Mouse (Mus musculus) heart, embryonic 11.5 days (tissue): ENCODE results near the gene Dgkq. TPM values are rescaled to one million over a fixed set of nuclear protein-coding genes. Genes with fewer than 3 reads are reported as not detected.
"Not testable (repeated sequence)": the region's sequence is repeated elsewhere in the genome, so short reads cannot be mapped to it uniquely, and the experiment has no call there.

Experiments
- ATAC-seq: fragments of 200-750 bp; cut with Nextera tagmentation; replicated peaks from 2 replicates; pipeline ENCODE4 v1.8.0; 2017; ENCODE audit warnings: moderate library complexity; ENCODE audit not compliant: insufficient number of reproducible peaks, low FRiP score, low TSS enrichment
- H3K27ac ChIP-seq: fragments of 300-500 bp; sonication (generic); 2 replicates; pipeline ENCODE4 v1.5.1; 2014; ENCODE audit warnings: mild to moderate bottlenecking, low read depth, low read length
- H3K27me3 ChIP-seq: fragments of 300-500 bp; sonication (generic); 2 replicates; pipeline ENCODE4 v1.6.1; 2014; ENCODE audit warnings: mild to moderate bottlenecking, low read length, mixed read lengths; ENCODE audit not compliant: control insufficient read depth, insufficient read depth
- H3K36me3 ChIP-seq: fragments of 300-500 bp; sonication (generic); 2 replicates; pipeline ENCODE4 v1.6.1; 2014; ENCODE audit warnings: mild to moderate bottlenecking, low read length, moderate library complexity, mixed read lengths; ENCODE audit not compliant: control insufficient read depth, insufficient read depth
- H3K4me1 ChIP-seq: fragments of 300-500 bp; sonication (generic); 2 replicates; pipeline ENCODE4 v1.6.1; 2014; ENCODE audit warnings: low read length; ENCODE audit not compliant: control insufficient read depth, insufficient read depth
- H3K4me2 ChIP-seq: fragments of 300-500 bp; sonication (generic); 2 replicates; pipeline ENCODE4 v1.6.1; 2014; ENCODE audit warnings: mild to moderate bottlenecking, moderate library complexity
- H3K4me3 ChIP-seq: fragments of 300-500 bp; sonication (generic); 2 replicates; pipeline ENCODE4 v1.5.1; 2014; ENCODE audit warnings: low read depth, low read length
- H3K9ac ChIP-seq: fragments of 300-500 bp; sonication (generic); 2 replicates; pipeline ENCODE4 v1.6.1; 2014; ENCODE audit warnings: mild to moderate bottlenecking, low read depth, low read length, moderate library complexity
- H3K9me3 ChIP-seq: fragments of 300-500 bp; sonication (generic); replicated peaks from 2 replicates; pipeline ENCODE4 v1.6.1; 2016; ENCODE audit warnings: low read length; ENCODE audit not compliant: control insufficient read depth
- WGBS: fragments of 180-500 bp; shearing (Covaris S2); extraction: QIAGEN DNeasy Blood & Tissue Kit; methylation state at CpG from one replicate; pipeline ENCODE4 v1.1.7; 2014; ENCODE audit not compliant: insufficient replicate concordance; 5-methylcytosine and 5-hydroxymethylcytosine counted together
- polyA plus RNA-seq: library from polyadenylated mRNA; unstranded; fragments of >200 nt; fragmentation: Nextera tagmentation; extraction: Ambion mirVana; gene quantifications from 2 replicates; pipeline ENCODE4 v1.2.1, GENCODE M21; 2014

Dgkq gene
- polyA plus RNA-seq, 1 experiment from 2014 or later: 5.6 TPM

DNA sequence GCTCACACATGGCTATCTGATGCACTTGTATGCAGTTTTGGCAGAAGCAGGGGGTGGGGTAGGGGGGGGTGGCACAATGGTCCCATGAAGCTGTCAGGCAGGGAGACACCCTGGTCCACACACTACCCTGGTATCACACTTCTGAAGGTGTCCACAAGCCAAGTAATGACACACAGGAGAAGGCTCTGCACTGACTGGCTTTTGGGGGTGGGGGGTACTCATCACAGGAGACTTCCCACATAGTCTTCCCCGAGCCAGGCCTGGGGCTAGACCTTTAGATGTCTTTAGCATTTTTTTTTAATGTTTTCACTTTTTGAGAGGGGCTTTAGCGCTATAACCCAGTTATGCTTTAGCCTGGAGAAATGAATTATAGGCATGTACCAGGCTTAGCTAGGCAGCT is 22.2 kb downstream of the Dgkq start:
- H3K9me3 ChIP-seq: no peaks in the 10 kb centered on the region
- no peaks in the 10 kb centered on the region for H3K27me3 ChIP-seq
- H3K9ac ChIP-seq: no peak overlapping the region
- H3K36me3 ChIP-seq: peaks cover 13% of the 10 kb centered on the region; the same call in 1 of the 2 replicates
- no peak overlapping the region for H3K4me2 ChIP-seq
- no peak for ATAC-seq
- 81% methylated on average over 2 of the region's 2 CpGs for WGBS
- no peaks in the 10 kb centered on the region for H3K4me1 ChIP-seq
- no peak overlapping the region for H3K4me3 ChIP-seq
- H3K27ac ChIP-seq: no peak overlapping the region

DNA sequence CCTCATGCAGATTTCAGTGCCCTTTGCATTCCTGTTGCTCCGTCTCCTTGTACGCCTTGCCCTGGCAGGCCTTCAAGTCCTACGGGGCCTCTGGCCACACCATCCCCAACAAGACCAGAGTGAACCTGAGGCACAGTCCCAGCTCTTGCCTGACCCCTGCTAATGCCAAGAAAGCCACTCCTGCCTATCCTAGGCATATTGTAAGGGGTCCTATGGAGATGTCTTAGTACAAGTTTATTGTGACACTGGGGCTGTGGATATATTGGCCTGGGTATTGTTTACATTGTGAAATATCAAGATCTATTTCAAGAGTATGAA is 23.2 kb downstream of the Dgkq start:
- 87% methylated on average over 3 of the region's 3 CpGs for WGBS
- Histone ChIP-seq H3K27ac (no peak overlapping the region), H3K4me1 (no peaks in the 10 kb centered on the region), H3K36me3 (peaks cover 13% of the 10 kb centered on the region; the same call in 1 of the 2 replicates), H3K9ac (no peak overlapping the region), H3K4me2 (no peak overlapping the region), H3K4me3 (no peak overlapping the region), H3K27me3 (no peaks in the 10 kb centered on the region), H3K9me3 (no peaks in the 10 kb centered on the region)
- no peak for ATAC-seq

DNA sequence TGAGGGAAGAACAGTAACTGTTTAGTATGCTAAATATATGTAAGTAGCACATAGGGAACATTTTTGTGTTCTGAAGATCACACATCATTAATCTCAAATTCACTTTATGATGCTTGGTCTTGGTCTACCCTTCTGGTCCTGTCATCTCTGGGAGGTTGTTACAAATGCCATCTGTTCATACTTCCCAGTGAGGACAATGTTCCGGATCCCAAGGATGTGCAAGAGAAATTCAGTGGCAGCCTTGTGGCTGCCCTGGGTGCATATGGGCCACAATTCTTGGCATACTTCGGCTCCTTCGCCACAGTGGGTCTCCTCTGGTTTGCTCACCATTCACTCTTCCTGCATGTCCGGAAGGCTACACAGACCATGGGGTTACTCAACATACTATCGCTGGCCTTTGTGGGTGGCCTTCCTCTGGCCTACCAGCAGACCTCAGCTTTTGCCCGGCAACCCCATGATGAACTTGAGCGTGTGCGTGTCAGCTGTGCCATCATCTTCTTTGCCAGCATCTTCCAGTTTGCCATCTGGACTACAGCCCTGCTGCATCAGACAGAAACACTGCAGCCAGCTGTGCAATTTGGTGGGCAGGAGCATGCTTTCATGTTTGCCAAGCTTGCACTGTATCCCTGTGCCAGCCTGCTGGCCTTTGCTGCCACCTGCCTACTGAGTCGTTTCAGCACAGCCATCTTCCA is 23.7 kb downstream of the Dgkq start:
- H3K36me3 ChIP-seq: peaks cover 13% of the 10 kb centered on the region; the same call in 1 of the 2 replicates
- H3K9me3 ChIP-seq: no peaks in the 10 kb centered on the region
- no peaks in the 10 kb centered on the region for H3K27me3 ChIP-seq
- H3K9ac ChIP-seq: no peak overlapping the region
- H3K4me2 ChIP-seq: no peak overlapping the region
- WGBS: 87% methylated on average over 9 of the region's 9 CpGs
- ATAC-seq: no peak
- H3K27ac ChIP-seq: no peak overlapping the region
- H3K4me3 ChIP-seq: no peak overlapping the region
- no peaks in the 10 kb centered on the region for H3K4me1 ChIP-seq

DNA sequence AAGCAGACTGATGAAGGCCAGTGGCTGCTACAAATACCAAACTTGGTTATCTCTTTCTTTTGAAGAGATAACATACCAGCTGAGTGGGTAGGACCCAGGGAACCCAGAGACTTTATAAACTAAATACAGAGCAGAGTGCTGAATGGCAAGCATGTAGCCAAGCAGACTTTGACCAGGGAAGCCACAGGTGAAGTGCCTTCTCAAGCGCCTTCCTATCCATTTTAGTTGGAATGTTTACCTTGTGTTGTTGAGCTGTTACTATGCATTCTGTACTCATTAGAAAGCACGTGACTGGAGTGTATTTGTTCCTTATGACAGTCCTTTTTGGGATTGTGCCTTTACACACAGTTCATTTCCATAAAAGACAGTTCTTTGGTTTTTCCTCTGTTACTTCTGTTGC is 25.8 kb downstream of the Dgkq start:
- no peak for ATAC-seq

DNA sequence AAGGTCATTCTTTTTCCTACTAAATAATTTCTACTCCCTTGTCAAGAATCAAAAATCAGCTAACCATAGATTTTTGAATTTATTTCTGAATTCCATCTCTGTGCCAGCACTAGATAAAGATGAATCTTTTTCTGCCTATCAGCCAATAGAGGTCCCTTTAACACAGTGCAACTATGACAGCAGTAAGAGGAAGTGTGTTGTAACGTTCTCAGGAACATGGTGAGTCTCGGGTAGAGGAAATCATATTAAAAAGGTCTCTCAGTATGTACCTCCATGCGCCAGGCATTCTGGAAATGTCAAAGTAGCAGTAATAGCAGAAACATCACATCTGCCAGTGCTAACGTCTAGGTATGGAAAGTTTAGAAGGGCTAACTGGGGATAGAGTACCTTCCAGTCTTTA is 33.3 kb downstream of the Dgkq start:
- Histone ChIP-seq H3K36me3 (no peaks in the 10 kb centered on the region), H3K27ac (no peak overlapping the region), H3K27me3 (no peaks in the 10 kb centered on the region), H3K4me3 (no peak overlapping the region), H3K9me3 (no peaks in the 10 kb centered on the region), H3K4me1 (no peaks in the 10 kb centered on the region), H3K4me2 (no peak overlapping the region), H3K9ac (no peak overlapping the region)
- ATAC-seq: no peak
- WGBS: 63% methylated on average over 4 of the region's 4 CpGs

More for the DNA sequence above, 25.8 kb downstream of the Dgkq start:
- H3K4me3 ChIP-seq: no peak overlapping the region
- H3K27ac ChIP-seq: no peak overlapping the region
- H3K4me1 ChIP-seq: no peaks in the 10 kb centered on the region
- 66% methylated on average over 2 of the region's 2 CpGs for WGBS
- H3K36me3 ChIP-seq: peaks cover 13% of the 10 kb centered on the region; the same call in 1 of the 2 replicates
- no peak overlapping the region for H3K4me2 ChIP-seq
- H3K27me3 ChIP-seq: no peaks in the 10 kb centered on the region
- H3K9ac ChIP-seq: no peak overlapping the region
- no peaks in the 10 kb centered on the region for H3K9me3 ChIP-seq

DNA sequence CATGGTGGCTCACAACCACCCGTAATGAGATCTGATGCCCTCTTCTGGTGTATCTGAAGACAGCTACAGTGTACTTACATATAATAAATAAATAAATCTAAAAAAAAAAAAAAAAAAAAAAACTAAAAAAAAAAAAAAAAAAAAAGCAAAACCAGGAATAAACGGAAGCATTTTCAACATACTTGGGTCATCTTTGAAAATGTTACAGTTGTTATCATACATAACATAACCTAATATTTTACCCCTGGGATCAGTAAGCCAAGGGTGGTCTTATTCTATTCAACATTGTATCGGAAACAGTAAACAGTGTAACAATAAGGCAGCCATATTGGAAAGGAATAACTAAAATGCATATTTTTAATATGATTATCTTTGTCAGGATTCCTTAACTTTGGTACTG is 35.4 kb downstream of the Dgkq start:
- ATAC-seq, H3K27me3 ChIP-seq, H3K9ac ChIP-seq, H3K4me1 ChIP-seq, H3K27ac ChIP-seq, H3K36me3 ChIP-seq, H3K9me3 ChIP-seq, H3K4me2 ChIP-seq, H3K4me3 ChIP-seq: not testable (repeated sequence)
- WGBS: 85% methylated on average over 2 of the region's 3 CpGs

DNA sequence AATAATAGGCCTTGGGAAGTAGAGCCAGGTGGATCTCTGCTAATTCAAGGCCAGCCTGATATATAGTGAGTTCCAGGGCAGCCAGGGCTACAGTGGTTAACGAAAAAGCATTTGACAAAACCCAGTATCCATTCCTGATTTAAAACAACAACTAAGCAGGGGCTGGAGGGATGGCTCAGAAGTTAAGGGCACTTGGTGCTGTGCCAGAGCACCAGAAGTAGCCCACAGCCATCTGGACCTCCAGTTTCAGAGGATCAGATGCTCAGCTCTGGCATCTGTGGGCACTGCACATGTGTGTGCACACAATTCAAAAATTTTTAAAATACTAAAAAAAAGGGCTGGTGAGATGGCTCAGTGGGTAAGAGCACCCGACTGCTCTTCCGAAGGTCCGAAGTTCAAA is 35.8 kb downstream of the Dgkq start:
- Histone ChIP-seq H3K36me3 (no peaks in the 10 kb centered on the region), H3K4me1 (peaks cover 8% of the 10 kb centered on the region), H3K4me3 (no peak overlapping the region), H3K27ac (no peak overlapping the region), H3K4me2 (no peak overlapping the region), H3K27me3 (no peaks in the 10 kb centered on the region), H3K9me3 (no peaks in the 10 kb centered on the region), H3K9ac (no peak overlapping the region)
- ATAC-seq: no peak
- WGBS: 85% methylated on average over 4 of the region's 4 CpGs

DNA sequence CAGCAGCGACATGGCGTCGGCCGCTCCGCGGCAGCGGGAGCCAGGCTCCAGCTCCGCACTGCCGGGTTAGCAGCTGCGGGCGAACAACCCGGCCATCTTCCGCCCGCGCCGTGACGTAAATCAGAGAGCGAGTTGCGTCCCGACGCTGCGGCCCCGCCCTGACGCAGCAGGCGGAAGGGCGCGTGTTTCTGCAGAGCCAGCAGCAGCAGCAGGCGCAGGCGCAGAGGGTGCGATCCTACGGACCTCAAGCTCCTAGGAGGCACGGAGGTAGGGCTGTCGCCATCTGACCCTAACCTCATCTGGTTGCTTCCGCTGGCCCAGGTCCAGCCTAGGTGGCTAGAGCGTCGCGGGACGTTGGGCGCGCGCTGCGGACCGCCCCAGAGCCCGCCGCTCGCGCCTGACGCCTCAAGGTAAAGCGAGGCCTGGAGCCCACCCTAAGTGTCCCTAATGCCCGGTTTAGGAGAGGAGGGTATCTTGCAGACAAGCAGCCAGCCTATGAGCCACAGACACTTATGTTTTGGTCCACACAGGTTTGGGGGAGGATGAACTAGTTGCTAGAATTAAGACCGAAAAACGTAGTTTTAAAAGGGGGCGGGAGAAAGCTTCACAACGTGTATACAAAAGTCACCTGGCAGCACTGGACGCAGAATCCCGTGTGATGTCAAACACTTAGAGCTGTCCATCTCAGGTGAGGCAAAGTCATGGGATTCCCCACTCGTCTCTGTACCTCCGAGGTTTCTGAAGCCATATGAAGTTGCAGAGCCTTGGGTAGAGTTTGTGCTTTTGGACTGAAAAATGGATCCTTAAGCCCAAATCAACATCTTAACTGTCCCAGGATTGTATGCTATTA is 39.6 kb downstream of the Dgkq start, which contains the start of the genes Gak and Tmem175:
Gene Gak (minus strand): TSS at position 122 of the 850 bp plus-strand sequence.
Gene Tmem175 (plus strand): TSS at position 137 of the 850 bp plus-strand sequence.
- H3K4me1 ChIP-seq: peaks cover 12% of the 10 kb centered on the region
- peak within 1 kb of the TSS; percentile 90 for H3K27ac ChIP-seq
- H3K27me3 ChIP-seq: no peaks in the 10 kb centered on the region
- peak; percentile 93 for ATAC-seq
- H3K9ac ChIP-seq: peak within 1 kb of the TSS; percentile 96
- H3K4me2 ChIP-seq: peak within 1 kb of the TSS; percentile 93
- WGBS: under 1% methylated on average over 58 of the region's 58 CpGs
- no peaks in the 10 kb centered on the region for H3K9me3 ChIP-seq
- H3K36me3 ChIP-seq: no peaks in the 10 kb centered on the region
- peak within 1 kb of the TSS; percentile 96 for H3K4me3 ChIP-seq
